Mouse (Mus musculus) neural tube, embryonic 12.5 days (tissue): ENCODE results near the gene Intu. TPM values are rescaled to one million over a fixed set of nuclear protein-coding genes. Genes with fewer than 3 reads are reported as not detected.

ENCODE experiments used
- ATAC-seq: fragments of 200-750 bp; cut with Nextera tagmentation; 2 replicates; pipeline ENCODE4 v1.8.0; 2017; ENCODE audit warnings: low read depth, mild to moderate bottlenecking, moderate TSS enrichment, moderate library complexity; ENCODE audit not compliant: low FRiP score
- H3K27ac ChIP-seq: fragments of 300-500 bp; sonication (generic); 2 replicates; pipeline ENCODE4 v1.5.1; 2016
- H3K27me3 ChIP-seq: fragments of 300-500 bp; sonication (generic); replicated peaks from 2 replicates; pipeline ENCODE4 v1.6.1; 2016; ENCODE audit warnings: mild to moderate bottlenecking
- H3K36me3 ChIP-seq: fragments of 300-500 bp; sonication (generic); 2 replicates; pipeline ENCODE4 v1.6.1; 2016; ENCODE audit warnings: mild to moderate bottlenecking
- H3K4me1 ChIP-seq: fragments of 300-500 bp; sonication (generic); 2 replicates; pipeline ENCODE4 v1.6.1; 2016
- H3K4me2 ChIP-seq: fragments of 300-500 bp; sonication (generic); replicated peaks from 2 replicates; pipeline ENCODE4 v1.6.1; 2016; ENCODE audit warnings: mild to moderate bottlenecking
- H3K4me3 ChIP-seq: fragments of 300-500 bp; sonication (generic); 2 replicates; pipeline ENCODE4 v1.5.1; 2016
- H3K9ac ChIP-seq: fragments of 300-500 bp; sonication (generic); 2 replicates; pipeline ENCODE4 v1.6.1; 2016; ENCODE audit warnings: mild to moderate bottlenecking
- H3K9me3 ChIP-seq: fragments of 300-500 bp; sonication (generic); 2 replicates; pipeline ENCODE4 v1.6.1; 2016; ENCODE audit warnings: mild to moderate bottlenecking
- WGBS: fragments of 180-500 bp; shearing (Covaris S2); methylation state at CpG from one replicate; pipeline ENCODE4 v1.1.7; 2016; 5-methylcytosine and 5-hydroxymethylcytosine counted together
- polyA plus RNA-seq: library from polyadenylated mRNA; unstranded; fragments of >200 nt; fragmentation: Nextera tagmentation; extraction: Ambion mirVana; gene quantifications from 2 replicates; pipeline ENCODE4 v1.2.1, GENCODE M21; 2016

Intu gene
- 4.2 and 5.1 TPM in 2 replicates for polyA plus RNA-seq

- Histone ChIP-seq H3K4me3 (peak within 1 kb of the TSS; percentile 57), H3K36me3 (no peaks in the 10 kb centered on the region), H3K27ac (no peak within 1 kb of the TSS), H3K9me3 (0 out of 2 replicates have a peak, but pooled peaks cover 3% of the 10 kb centered on the region), H3K4me2 (peak within 1 kb of the TSS; percentile 98), H3K4me1 (peaks cover 19% of the 10 kb centered on the region), H3K9ac (peak within 1 kb of the TSS; percentile 63), H3K27me3 (peaks cover 15% of the 10 kb centered on the region)
- peak; percentile 79 for ATAC-seq
- under 1% methylated on average over 54 of the region's 54 CpGs for WGBS
Measured at GRCm38 (mm10) chr3:40531286-40532141, at the start of gene Intu. Gene Intu (plus strand): TSS chr3:40531286.

GRCm38 (mm10) chr3:40483221-40483654 is 47.8 kb upstream of the Intu start:
- no peaks in the 10 kb centered on the region for H3K4me1 ChIP-seq
- H3K36me3 ChIP-seq, result no peaks in the 10 kb centered on the region
- no peak overlapping the region for H3K9ac ChIP-seq
- 73% methylated on average over 10 of the region's 10 CpGs for WGBS
- H3K9me3 ChIP-seq, result no peaks in the 10 kb centered on the region
- no peak overlapping the region for H3K27ac ChIP-seq
- H3K4me2 ChIP-seq, result no peak overlapping the region
- no peak overlapping the region for H3K4me3 ChIP-seq
- no peak for ATAC-seq
- H3K27me3 ChIP-seq, result no peaks in the 10 kb centered on the region

DNA sequence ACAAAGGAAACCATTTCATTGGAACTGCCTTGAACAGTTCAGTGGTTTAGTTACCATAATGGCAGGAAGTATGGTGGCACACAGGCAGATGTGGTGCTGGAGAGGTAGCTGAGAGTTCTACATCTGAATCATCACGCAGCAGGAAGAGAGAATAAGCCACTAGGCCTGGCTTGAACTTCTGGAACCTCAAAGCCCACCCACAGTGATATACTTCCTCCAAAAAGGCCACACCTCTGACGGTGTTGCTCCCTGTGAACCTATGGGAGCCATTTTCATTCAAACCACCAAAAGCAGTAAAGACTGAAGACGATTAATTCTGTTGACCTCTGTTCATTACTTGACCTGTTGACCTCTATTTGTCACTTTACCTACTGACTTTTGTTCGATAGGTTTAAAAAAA is 43.7 kb upstream of the Intu start:
- no peak for ATAC-seq
- H3K27ac ChIP-seq, result no peak overlapping the region
- no peak overlapping the region for H3K4me3 ChIP-seq
- no peak overlapping the region for H3K9ac ChIP-seq
- H3K27me3 ChIP-seq, result no peaks in the 10 kb centered on the region
- no peak overlapping the region for H3K4me2 ChIP-seq
- no peaks in the 10 kb centered on the region for H3K4me1 ChIP-seq
- WGBS, result 88% methylated on average over 4 of the region's 4 CpGs
- H3K9me3 ChIP-seq, result no peaks in the 10 kb centered on the region
- no peaks in the 10 kb centered on the region for H3K36me3 ChIP-seq

GRCm38 (mm10) chr3:40491742-40492141 is 39.3 kb upstream of the Intu start:
- no peaks in the 10 kb centered on the region for H3K27me3 ChIP-seq
- H3K4me3 ChIP-seq, result no peak overlapping the region
- no peak overlapping the region for H3K4me2 ChIP-seq
- H3K4me1 ChIP-seq, result no peaks in the 10 kb centered on the region
- no peak overlapping the region for H3K27ac ChIP-seq
- ATAC-seq, result no peak
- no peak overlapping the region for H3K9ac ChIP-seq
- 89% methylated on average over 3 of the region's 3 CpGs for WGBS
- H3K36me3 ChIP-seq, result no peaks in the 10 kb centered on the region
- H3K9me3 ChIP-seq, result no peaks in the 10 kb centered on the region

DNA sequence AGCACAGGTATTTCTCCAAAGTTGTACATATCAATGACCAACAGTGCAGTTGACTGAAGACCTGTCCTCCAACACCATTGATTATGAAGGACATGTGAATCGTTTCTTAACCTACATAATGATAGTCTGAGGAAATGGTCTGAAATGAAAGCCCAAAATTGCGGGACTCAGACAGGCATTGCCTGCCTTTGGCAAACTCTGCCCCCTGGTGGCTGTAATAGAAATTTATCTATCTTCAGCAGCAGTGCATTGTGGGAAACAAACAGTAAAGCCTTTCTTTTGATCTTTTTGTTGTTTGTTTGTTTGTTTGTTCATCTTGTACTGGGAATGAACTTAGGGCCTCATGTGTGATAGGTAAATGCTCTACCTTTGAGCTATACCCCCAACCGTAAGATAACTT is 32.2 kb upstream of the Intu start:
- Histone ChIP-seq H3K4me1 (no peaks in the 10 kb centered on the region), H3K4me3 (no peak overlapping the region), H3K27me3 (no peaks in the 10 kb centered on the region), H3K9ac (no peak overlapping the region), H3K27ac (no peak overlapping the region), H3K36me3 (no peaks in the 10 kb centered on the region), H3K4me2 (no peak overlapping the region), H3K9me3 (no peaks in the 10 kb centered on the region)
- ATAC-seq, result no peak
- whole genome bisulfite sequencing, result 90% methylated on average over 3 of the region's 3 CpGs

DNA sequence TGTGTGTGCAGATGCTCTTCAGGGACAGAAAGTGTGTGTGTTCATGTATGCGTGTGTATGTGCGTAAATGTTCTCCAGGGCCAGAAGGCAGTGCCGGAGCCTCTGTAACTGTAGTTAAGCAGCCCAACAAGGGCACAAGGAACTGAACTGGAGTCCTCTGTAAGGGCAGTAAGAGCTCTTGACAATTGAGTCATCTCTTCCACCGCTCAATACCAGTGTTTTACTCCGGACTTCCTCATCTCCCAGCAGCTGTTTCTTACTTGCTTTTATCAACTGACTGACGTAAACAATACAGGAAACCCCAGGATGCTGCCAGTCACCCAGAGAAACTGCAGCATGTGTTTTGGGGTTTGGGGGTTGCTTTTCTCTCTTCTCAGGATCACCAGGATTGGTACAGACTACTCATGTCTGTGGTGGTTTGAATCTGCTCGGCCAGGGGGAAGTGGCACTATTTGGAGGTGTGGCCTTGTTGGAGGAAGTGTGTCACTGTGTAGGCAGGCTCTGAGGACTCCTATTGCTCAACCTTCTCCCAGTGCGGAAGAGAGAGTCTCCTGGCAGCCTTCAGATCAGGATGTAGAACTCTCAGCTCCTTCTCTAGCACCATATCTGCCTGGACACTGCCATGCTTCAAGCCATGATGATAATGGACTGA is 30.8 kb upstream of the Intu start:
- Histone ChIP-seq H3K27me3 (no peaks in the 10 kb centered on the region), H3K4me3 (no peak overlapping the region), H3K4me1 (no peaks in the 10 kb centered on the region), H3K9ac (no peak overlapping the region), H3K36me3 (no peaks in the 10 kb centered on the region), H3K27ac (no peak overlapping the region), H3K9me3 (no peaks in the 10 kb centered on the region), H3K4me2 (no peak overlapping the region)
- WGBS, result 88% methylated on average over 8 of the region's 8 CpGs
- no peak for ATAC-seq

DNA sequence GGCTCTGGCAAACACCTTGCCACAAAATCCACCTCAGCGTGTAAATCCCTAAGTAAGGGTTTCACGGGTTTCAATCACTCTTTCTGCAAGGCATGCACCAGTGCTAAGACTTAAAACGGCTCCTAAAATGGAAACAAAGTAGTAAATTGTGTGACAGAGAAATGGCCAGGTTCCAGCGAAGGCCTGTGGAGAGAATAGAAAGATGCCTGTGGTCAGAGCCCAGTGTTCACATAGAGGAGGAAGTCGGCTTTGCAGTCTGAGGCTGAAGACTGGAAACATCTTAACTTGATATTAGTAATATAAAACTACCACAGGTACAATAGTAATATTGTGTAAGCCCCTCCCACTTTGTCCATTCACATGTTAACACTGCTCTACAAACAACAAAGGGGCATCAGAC is 26.7 kb upstream of the Intu start:
- no peak overlapping the region for H3K4me2 ChIP-seq
- H3K27ac ChIP-seq, result no peak overlapping the region
- H3K9me3 ChIP-seq, result no peaks in the 10 kb centered on the region
- H3K4me3 ChIP-seq, result no peak overlapping the region
- no peaks in the 10 kb centered on the region for H3K36me3 ChIP-seq
- H3K27me3 ChIP-seq, result no peaks in the 10 kb centered on the region
- no peaks in the 10 kb centered on the region for H3K4me1 ChIP-seq
- H3K9ac ChIP-seq, result no peak overlapping the region
- no peak for ATAC-seq
- 89% methylated on average over 5 of the region's 5 CpGs for WGBS

DNA sequence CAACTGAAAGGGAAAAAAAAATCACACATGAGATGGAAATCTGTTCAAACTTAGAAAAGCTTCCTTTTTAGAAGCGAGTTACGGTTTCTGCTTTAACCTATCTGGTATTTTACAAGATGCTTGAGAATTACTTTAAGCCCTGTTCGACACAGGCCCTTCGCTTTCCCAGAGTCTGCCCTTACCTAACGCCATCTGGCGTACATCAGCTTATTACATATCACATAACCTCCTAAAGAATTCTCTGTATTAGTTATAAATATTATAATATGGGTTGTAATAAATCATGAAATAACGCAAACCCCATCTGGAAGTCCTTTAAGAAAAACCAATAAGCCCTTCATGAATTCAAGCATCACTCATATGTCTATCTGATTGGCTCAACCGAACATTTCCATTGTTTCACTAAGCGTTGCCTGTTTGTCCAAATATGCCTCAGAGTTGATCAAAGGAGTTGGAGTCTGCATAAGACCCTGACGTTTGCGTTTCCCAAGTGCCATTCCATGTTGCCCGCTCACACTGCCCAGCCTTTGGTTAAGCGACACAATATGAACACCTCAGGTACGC is 25.6 kb upstream of the Intu start:
- Histone ChIP-seq H3K27me3 (no peaks in the 10 kb centered on the region), H3K36me3 (no peaks in the 10 kb centered on the region), H3K4me2 (no peak overlapping the region), H3K4me1 (no peaks in the 10 kb centered on the region), H3K27ac (no peak overlapping the region), H3K9me3 (no peaks in the 10 kb centered on the region), H3K4me3 (no peak overlapping the region), H3K9ac (no peak overlapping the region)
- ATAC-seq, result no peak
- whole genome bisulfite sequencing, result 94% methylated on average over 14 of the region's 14 CpGs

GRCm38 (mm10) chr3:40508927-40509576 is 22.0 kb upstream of the Intu start:
- no peaks in the 10 kb centered on the region for H3K27me3 ChIP-seq
- H3K9me3 ChIP-seq, result no peaks in the 10 kb centered on the region
- no peaks in the 10 kb centered on the region for H3K36me3 ChIP-seq
- H3K4me3 ChIP-seq, result no peak overlapping the region
- H3K4me2 ChIP-seq, result no peak overlapping the region
- H3K4me1 ChIP-seq, result no peaks in the 10 kb centered on the region
- no peak overlapping the region for H3K27ac ChIP-seq
- ATAC-seq, result no peak
- 75% methylated on average over 6 of the region's 6 CpGs for WGBS
- H3K9ac ChIP-seq, result no peak overlapping the region

DNA sequence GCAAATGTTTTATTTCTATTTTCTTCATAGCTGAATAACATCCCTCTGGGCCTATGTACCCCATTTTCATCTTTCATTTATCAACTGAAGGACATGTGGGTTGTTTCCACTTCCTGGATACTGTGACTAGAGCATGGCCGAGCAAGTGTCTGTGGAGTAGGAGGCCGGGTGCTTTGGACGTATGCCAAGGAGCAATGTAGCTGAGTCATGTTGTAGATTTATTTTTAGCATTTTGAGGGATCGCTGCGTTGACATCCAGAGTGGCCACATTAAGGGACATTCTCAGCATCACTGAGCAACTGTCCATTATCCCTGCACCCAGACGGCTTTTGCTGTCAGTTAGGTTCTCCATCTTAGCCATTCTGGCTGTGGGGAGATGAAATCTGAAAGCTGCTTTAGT is 20.5 kb upstream of the Intu start:
- no peak for ATAC-seq
- H3K9ac ChIP-seq, result no peak overlapping the region
- WGBS, result 72% methylated on average over 6 of the region's 6 CpGs
- no peaks in the 10 kb centered on the region for H3K4me1 ChIP-seq
- H3K27me3 ChIP-seq, result no peaks in the 10 kb centered on the region
- no peaks in the 10 kb centered on the region for H3K36me3 ChIP-seq
- no peak overlapping the region for H3K27ac ChIP-seq
- H3K4me3 ChIP-seq, result no peak overlapping the region
- H3K9me3 ChIP-seq, result no peaks in the 10 kb centered on the region
- H3K4me2 ChIP-seq, result no peak overlapping the region

- Histone ChIP-seq H3K4me2 (no peak overlapping the region), H3K36me3 (no peaks in the 10 kb centered on the region), H3K4me1 (no peaks in the 10 kb centered on the region), H3K9ac (no peak overlapping the region), H3K4me3 (no peak overlapping the region), H3K27me3 (no peaks in the 10 kb centered on the region), H3K9me3 (no peaks in the 10 kb centered on the region), H3K27ac (no peak overlapping the region)
- WGBS, result 87% methylated on average over 13 of the region's 13 CpGs
- ATAC-seq, result no peak
Measured at GRCm38 (mm10) chr3:40512936-40513829, 17.9 kb upstream of the Intu start.
